Mouse (Mus musculus) myocyte (in vitro differentiated cells): ENCODE measurements around the gene Ralgapa2. TPM values are rescaled to one million over a fixed set of nuclear protein-coding genes. Genes with fewer than 3 reads are reported as not detected.

ENCODE experiments used
- H3K27me3 ChIP-seq: one replicate; pipeline ENCODE4 v1.6.1; 2011; ENCODE audit not compliant: control insufficient read depth, insufficient read depth, insufficient read length
- H3K36me3 ChIP-seq: one replicate; pipeline ENCODE4 v1.6.1; 2011; ENCODE audit not compliant: control insufficient read depth, insufficient read depth
- H3K4me2 ChIP-seq: one replicate; pipeline ENCODE4 v1.6.1; 2011; ENCODE audit warnings: low read depth, control low read depth
- H3K4me3 ChIP-seq: one replicate; pipeline ENCODE4 v1.5.1; 2011; ENCODE audit warnings: mild to moderate bottlenecking, control low read depth, moderate library complexity
- H3K79me2 ChIP-seq: one replicate; pipeline ENCODE4 v1.6.1; 2011; ENCODE audit not compliant: control insufficient read depth, insufficient read depth
- H3ac ChIP-seq: one replicate; pipeline ENCODE4 v1.6.1; 2011; ENCODE audit not compliant: control insufficient read depth, insufficient read length
- CEBPB ChIP-seq: IDR thresholded peaks from 2 replicates; pipeline ENCODE4 v1.6.1; 2011; ENCODE audit warnings: mild to moderate bottlenecking, moderate library complexity; ENCODE audit not compliant: poor library complexity, insufficient read depth, severe bottlenecking
- E2F4 ChIP-seq: IDR thresholded peaks from one replicate; pipeline ENCODE4 v1.6.1; 2011; ENCODE audit warnings: mild to moderate bottlenecking, control low read depth, moderate library complexity; ENCODE audit not compliant: insufficient read depth
- MAX ChIP-seq: IDR thresholded peaks from one replicate; pipeline ENCODE4 v1.6.1; 2011; ENCODE audit warnings: low read depth, mild to moderate bottlenecking, control low read depth
- MYOD1 ChIP-seq, 3 experiments: IDR thresholded peaks; one replicate each; pipeline ENCODE4 v1.6.1; 2011; ENCODE audit warnings: control low read depth in 2 of 3, low read depth in 2 of 3, mild to moderate bottlenecking in 2 of 3, moderate library complexity in 1 of 3; ENCODE audit not compliant: insufficient read length in 2 of 3, control insufficient read depth in 1 of 3
- MYOG ChIP-seq, 3 experiments: IDR thresholded peaks; one replicate each; pipeline ENCODE4 v1.6.1; 2011; ENCODE audit warnings: control low read depth in 2 of 3, low read depth in 2 of 3, mild to moderate bottlenecking in 2 of 3; ENCODE audit not compliant: insufficient read length in 2 of 3, control insufficient read depth in 1 of 3, insufficient read depth in 1 of 3
- POLR2A ChIP-seq: IDR thresholded peaks from one replicate; pipeline ENCODE4 v1.6.1; 2011; ENCODE audit warnings: low read depth, mild to moderate bottlenecking, control low read depth, moderate library complexity; ENCODE audit not compliant: insufficient read length
- POLR2AphosphoS2 ChIP-seq: IDR thresholded peaks from one replicate; pipeline ENCODE4 v1.6.1; 2011; ENCODE audit warnings: low read depth, control low read depth; ENCODE audit not compliant: insufficient read length
- REST ChIP-seq: IDR thresholded peaks from one replicate; pipeline ENCODE4 v1.6.1; 2011; ENCODE audit warnings: mild to moderate bottlenecking, control low read depth, moderate library complexity; ENCODE audit not compliant: insufficient read depth, insufficient read length
- SRF ChIP-seq: IDR thresholded peaks from one replicate; pipeline ENCODE4 v1.6.1; 2011; ENCODE audit warnings: low read depth; ENCODE audit not compliant: control insufficient read depth, insufficient read length
- TCF12 ChIP-seq: IDR thresholded peaks from one replicate; pipeline ENCODE4 v1.6.1; 2011; ENCODE audit warnings: mild to moderate bottlenecking, control low read depth; ENCODE audit not compliant: poor library complexity, insufficient read depth, severe bottlenecking
- TCF3 ChIP-seq: IDR thresholded peaks from one replicate; pipeline ENCODE4 v1.6.1; 2011; ENCODE audit warnings: low read depth, control low read depth; ENCODE audit not compliant: insufficient read length
- USF1 ChIP-seq: IDR thresholded peaks from one replicate; pipeline ENCODE4 v1.6.1; 2011; ENCODE audit warnings: low read depth, mild to moderate bottlenecking, control low read depth, moderate library complexity
- polyA plus RNA-seq: library from polyadenylated mRNA; unstranded; fragments of >200 nt; fragmentation: generic; extraction: Trizol; gene quantifications from one replicate; pipeline ENCODE4 v1.2.1, GENCODE M21; 2012; ENCODE audit warnings: missing spikeins

Ralgapa2 gene
- polyA plus RNA-seq, 1 experiment = 1.8 TPM

- Histone ChIP-seq H3K36me3 (no peaks in the 10 kb centered on the region), H3ac (no peak overlapping the region), H3K4me3 (no peak overlapping the region), H3K79me2 (no peaks in the 10 kb centered on the region), H3K27me3 (no peaks in the 10 kb centered on the region), H3K4me2 (no peak overlapping the region)
- TF ChIP-seq REST (no peak), MYOD1 (IDR thresholded peaks at IDR 0.05; ENCODE audit: control insufficient read depth in 1 of 3, insufficient read length in 2 of 3, low read depth in 2 of 3) (no peak), SRF (no peak), TCF12 (no peak), USF1 (no peak), MYOG (IDR thresholded peaks at IDR 0.05; ENCODE audit: control insufficient read depth in 1 of 3, insufficient read depth in 1 of 3, insufficient read length in 2 of 3, low read depth in 2 of 3) (no peak), POLR2A (no peak), TCF3 (no peak), POLR2AphosphoS2 (no peak), CEBPB (no peak), MAX (no peak), E2F4 (no peak)
Measured at GRCm38 (mm10) chr2:146266539-146266938, 245.6 kb downstream of the Ralgapa2 start.

GRCm38 (mm10) chr2:146265045-146265444 is 247.1 kb downstream of the Ralgapa2 start:
- Histone ChIP-seq H3K27me3 (no peaks in the 10 kb centered on the region), H3K4me2 (no peak overlapping the region), H3K79me2 (no peaks in the 10 kb centered on the region), H3K4me3 (no peak overlapping the region), H3ac (no peak overlapping the region), H3K36me3 (no peaks in the 10 kb centered on the region)
- TF ChIP-seq MAX = no peak
- no peak for TF ChIP-seq USF1
- no peak for TF ChIP-seq TCF12
- TF ChIP-seq REST = no peak
- TF ChIP-seq MYOD1 (IDR thresholded peaks at IDR 0.05; ENCODE audit: control insufficient read depth in 1 of 3, insufficient read length in 2 of 3, low read depth in 2 of 3) = no peak
- no peak for TF ChIP-seq MYOG (IDR thresholded peaks at IDR 0.05; ENCODE audit: control insufficient read depth in 1 of 3, insufficient read depth in 1 of 3, insufficient read length in 2 of 3, low read depth in 2 of 3)
- no peak for TF ChIP-seq CEBPB
- no peak for TF ChIP-seq TCF3
- TF ChIP-seq SRF = no peak
- TF ChIP-seq POLR2AphosphoS2 = no peak
- TF ChIP-seq POLR2A = no peak

- no peak overlapping the region for H3ac ChIP-seq
- H3K4me3 ChIP-seq = no peak overlapping the region
- H3K27me3 ChIP-seq = no peaks in the 10 kb centered on the region
- no peak overlapping the region for H3K4me2 ChIP-seq
- no peaks in the 10 kb centered on the region for H3K36me3 ChIP-seq
- no peaks in the 10 kb centered on the region for H3K79me2 ChIP-seq
- TF ChIP-seq POLR2A (no peak), REST (no peak), MYOD1 (IDR thresholded peaks at IDR 0.05; ENCODE audit: control insufficient read depth in 1 of 3, insufficient read length in 2 of 3, low read depth in 2 of 3) (no peak), MYOG (IDR thresholded peaks at IDR 0.05; ENCODE audit: control insufficient read depth in 1 of 3, insufficient read depth in 1 of 3, insufficient read length in 2 of 3, low read depth in 2 of 3) (no peak), MAX (no peak)
Measured at GRCm38 (mm10) chr2:146262966-146263365, 249.2 kb downstream of the Ralgapa2 start.

- Histone ChIP-seq H3ac (no peak overlapping the region), H3K79me2 (no peaks in the 10 kb centered on the region), H3K4me3 (no peak overlapping the region), H3K27me3 (no peaks in the 10 kb centered on the region), H3K36me3 (no peaks in the 10 kb centered on the region), H3K4me2 (no peak overlapping the region)
- no peak for TF ChIP-seq REST
- TF ChIP-seq MYOD1 (IDR thresholded peaks at IDR 0.05; ENCODE audit: control insufficient read depth in 1 of 3, insufficient read length in 2 of 3, low read depth in 2 of 3) = no peak
- TF ChIP-seq CEBPB = no peak
- TF ChIP-seq POLR2AphosphoS2 = no peak
- no peak for TF ChIP-seq TCF12
- no peak for TF ChIP-seq E2F4
- no peak for TF ChIP-seq POLR2A
- TF ChIP-seq MAX = no peak
- TF ChIP-seq TCF3 = no peak
- no peak for TF ChIP-seq SRF
- TF ChIP-seq USF1 = no peak
- no peak for TF ChIP-seq MYOG (IDR thresholded peaks at IDR 0.05; ENCODE audit: control insufficient read depth in 1 of 3, insufficient read depth in 1 of 3, insufficient read length in 2 of 3, low read depth in 2 of 3)
Measured at GRCm38 (mm10) chr2:146262215-146262614, 249.9 kb downstream of the Ralgapa2 start.

GRCm38 (mm10) chr2:146261146-146261545 is 251.0 kb downstream of the Ralgapa2 start:
- no peak for TF ChIP-seq CEBPB
- no peak for TF ChIP-seq MYOG (IDR thresholded peaks at IDR 0.05; ENCODE audit: control insufficient read depth in 1 of 3, insufficient read depth in 1 of 3, insufficient read length in 2 of 3, low read depth in 2 of 3)
- no peak for TF ChIP-seq TCF3
- no peak for TF ChIP-seq SRF
- no peak for TF ChIP-seq POLR2AphosphoS2
- no peak for TF ChIP-seq MAX
- TF ChIP-seq MYOD1 (IDR thresholded peaks at IDR 0.05; ENCODE audit: control insufficient read depth in 1 of 3, insufficient read length in 2 of 3, low read depth in 2 of 3) = no peak
- TF ChIP-seq REST = no peak
- TF ChIP-seq E2F4 = no peak
- no peak for TF ChIP-seq POLR2A
- no peak for TF ChIP-seq USF1
- TF ChIP-seq TCF12 = no peak
- no peak overlapping the region for H3K4me3 ChIP-seq
- no peaks in the 10 kb centered on the region for H3K79me2 ChIP-seq
- no peak overlapping the region for H3K4me2 ChIP-seq
- H3ac ChIP-seq = no peak overlapping the region
- no peaks in the 10 kb centered on the region for H3K36me3 ChIP-seq
- H3K27me3 ChIP-seq = no peaks in the 10 kb centered on the region
